Mouse (Mus musculus) testis, postnatal 10 days (tissue): ENCODE measurements at regions not wholly inside any gene's neighbourhood (a gene's known extent, or its start where the extent isn't known, plus 50 kb on each side); places are given as distances from the start of the nearest gene placed in this dataset.

Experiments used
- DNase-seq: peaks from one replicate; pipeline ENCODE4 v3.0.0; 2021; ENCODE audit warnings: low spot score

DNA sequence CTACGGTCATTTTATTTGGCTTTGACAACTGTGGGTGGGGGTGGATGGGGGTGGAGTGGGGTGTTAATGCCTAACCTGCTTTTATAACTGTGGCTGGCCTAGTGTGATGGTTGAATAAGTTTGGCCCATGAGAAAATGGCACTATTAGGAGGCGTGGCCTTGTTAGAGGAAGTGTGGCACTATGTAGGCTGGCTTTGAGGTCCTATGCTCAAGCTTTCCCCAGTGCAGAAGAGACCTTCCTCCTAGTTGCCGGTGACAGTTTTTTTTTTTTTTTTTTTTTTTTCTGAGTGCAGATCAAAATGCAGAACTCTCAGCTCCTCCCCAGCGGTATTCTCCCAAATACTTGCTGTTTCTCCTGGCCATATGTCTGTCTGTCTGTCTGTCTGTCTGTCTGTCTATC is 404.6 kb upstream of the Smim15 start:
- DNase-seq: no peak

DNA sequence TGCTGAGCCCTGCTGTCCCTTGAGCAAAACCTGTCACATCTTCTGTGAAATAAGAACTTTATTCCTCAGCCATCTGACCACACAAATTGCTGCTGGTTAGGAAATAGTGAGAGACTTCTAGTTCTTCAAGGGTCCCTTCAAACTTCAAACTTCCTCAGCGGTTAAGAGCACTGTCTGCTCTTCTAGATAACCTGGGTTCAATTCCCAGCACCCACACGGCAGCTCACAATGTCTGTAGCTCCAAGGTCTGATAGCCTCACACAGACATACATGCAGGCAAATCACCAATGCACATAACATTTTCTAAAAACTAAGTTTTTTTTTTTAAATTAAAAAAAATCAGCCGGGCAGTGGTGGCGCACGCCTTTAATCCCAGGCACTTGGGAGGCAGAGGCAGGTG is 407.0 kb upstream of the Smim15 start:
- no peak for DNase-seq

DNA sequence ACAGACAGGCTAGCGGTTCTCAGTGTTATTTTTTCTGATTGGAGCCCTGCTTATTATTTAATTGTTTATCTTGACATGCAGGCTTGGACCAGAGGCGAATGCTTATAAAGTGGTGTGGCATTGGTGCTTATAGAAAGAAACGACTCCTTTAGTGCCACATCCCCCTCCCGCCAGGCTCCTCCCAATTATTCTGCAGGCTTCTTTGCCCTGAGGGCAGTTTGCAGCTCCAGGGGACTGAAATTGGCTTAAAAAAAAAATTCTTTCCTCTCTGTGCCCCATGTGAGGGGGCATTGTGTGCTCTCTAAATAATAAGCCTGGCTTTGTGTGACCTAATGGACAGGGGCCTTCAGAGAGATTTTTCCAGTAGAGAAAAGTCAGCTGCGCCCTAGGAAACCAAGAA is 409.1 kb upstream of the Smim15 start:
- no peak for DNase-seq

DNA sequence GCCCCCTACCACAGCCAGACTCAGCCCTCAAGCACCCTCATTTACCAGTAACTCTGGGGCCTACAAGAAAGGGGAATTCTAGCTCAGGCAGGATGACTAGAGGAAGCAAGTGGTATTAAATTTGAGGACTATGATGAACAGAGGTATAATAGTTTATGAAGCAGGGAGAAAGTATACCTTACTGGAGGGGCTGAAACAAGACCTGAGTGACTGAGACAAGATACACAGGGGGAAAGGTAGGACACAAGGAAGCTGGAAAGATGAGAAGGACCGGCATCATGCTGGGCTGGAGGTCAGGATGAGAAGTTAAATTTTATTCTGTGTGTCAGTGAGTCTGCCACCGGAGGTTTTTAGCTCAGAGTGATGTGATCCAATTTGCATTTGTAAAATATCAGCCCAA is 417.2 kb upstream of the Smim15 start:
- no peak for DNase-seq

DNA sequence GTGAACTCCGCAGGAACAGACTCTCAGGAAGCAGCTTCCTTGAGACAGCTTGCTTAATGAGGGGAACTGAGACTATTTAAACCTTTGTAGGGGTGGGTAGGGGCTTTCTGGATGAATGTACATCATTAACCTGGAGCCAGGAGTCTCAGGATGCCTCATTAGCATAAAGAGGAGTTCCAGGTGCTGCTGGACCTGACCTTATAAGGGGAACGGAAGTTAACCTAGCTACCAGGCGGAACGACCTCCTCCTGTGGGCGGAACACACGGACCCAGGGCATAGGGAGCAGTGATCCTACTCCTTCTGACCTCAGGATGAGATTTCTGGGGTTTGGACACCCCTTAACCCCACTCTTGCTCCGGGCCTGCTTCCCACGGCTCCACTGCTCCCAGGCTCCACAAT is 417.6 kb upstream of the Smim15 start:
- no peak for DNase-seq

DNA sequence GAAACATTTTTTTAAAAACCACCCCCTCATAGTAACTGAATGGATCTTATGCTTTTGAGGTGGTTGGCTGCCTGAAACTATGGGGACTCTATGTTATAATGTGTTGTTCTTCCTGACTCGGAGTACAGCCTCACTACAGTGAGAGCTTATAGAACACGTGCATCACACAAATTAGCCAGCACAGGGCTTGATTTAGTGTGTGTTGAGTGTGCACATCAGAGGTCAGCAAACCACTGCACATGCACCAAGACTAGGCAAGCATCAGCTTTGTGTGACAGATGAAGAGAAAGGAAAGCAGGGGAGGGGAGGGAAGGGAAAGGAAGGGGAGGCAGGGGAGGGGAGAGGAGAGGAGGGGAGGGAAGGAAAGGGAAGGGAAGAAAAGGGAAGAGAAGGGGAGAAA is 422.9 kb upstream of the Smim15 start:
- DNase-seq: no peak

DNA sequence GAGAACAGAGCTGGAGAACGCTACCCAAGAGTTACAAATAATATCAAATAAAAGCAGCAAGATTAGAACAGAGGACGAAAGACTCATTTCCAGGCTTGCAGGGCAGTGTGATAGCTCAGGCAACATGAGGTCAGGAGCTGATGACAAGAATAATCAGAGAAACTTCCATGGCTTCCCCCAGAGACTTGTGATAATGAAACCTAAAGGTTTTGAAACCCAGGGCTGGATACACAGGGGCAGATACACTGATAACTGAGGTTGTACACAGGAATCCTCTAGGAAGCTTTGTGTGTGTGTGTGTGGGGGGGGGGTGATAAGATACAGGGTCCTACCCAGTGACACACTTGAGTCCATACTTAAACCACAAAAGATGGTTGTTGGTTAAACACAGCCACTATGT is 423.4 kb upstream of the Smim15 start:
- DNase-seq: no peak

DNA sequence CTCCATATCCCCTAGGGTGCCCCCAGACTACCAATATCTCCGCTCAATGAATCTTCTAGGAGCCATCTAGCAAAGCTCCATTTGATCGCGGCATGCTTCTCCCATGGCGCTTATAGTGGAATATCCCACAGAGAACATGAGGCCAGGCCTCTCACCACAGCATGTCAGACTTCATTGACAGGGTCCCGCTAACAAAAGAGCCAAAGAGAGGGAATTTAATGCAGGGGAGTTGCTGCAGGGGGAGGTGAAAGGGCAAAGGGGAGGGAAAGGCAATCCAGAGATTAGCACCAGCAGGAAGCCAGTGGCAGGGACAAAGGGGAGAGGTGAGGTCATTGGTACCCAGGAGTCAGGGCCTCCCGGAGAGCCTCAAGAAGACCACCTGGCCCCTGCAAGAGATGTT is 424.0 kb upstream of the Smim15 start:
- DNase-seq: no peak

DNA sequence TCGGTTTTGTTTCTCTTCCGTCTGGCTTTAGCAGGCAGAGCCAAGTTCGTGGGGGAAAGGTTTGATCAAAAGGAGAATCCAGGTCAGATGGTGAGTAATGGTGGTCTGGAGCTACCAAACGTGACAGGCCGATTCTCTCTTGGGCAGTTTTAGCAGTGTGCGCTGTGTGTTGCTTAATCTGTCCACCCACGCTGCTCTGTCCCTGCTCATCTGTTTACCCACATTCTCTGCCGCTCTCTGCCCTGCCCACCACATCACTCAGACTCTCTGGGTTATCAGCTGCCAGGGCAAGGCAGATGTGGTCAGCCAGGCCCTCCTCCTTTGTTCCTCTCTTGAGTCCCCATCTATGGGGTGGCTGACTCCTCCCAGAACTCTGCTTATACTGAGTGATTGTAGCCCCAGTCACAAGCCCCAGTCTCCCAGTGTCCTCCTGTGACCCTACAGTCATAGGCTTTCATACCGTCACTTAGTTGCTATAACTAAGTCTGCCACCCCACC is 424.8 kb upstream of the Smim15 start:
- DNase-seq: no peak

DNA sequence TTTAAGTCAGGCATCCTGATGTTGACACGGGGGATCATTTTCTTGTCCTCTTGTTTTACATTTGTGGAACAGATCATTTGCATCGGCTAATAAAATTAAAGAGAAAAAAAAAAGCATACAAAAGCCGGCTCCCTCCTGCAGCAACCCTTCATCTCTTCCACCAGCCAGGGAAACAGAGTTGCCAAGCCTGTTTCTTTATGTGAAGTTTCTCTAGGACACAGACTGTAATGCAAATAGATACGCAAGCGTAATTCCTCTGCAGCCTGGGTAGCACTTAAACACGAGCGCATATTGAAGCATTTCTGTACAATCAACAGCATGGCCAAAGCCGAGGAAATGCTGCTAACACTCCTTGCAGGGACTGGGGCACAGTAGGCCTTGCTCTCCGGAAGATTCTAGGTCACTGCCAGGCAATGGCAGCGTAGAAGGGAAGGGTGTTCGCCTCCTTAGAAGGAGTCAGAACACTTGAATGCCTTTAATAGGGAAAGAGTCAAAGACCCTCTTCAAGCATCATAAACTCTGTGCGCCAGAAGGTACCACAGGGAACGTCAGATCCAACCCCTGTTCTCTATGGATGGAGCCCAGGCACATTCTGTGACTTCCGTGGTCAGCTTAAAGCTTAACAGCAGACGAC is 425.3 kb upstream of the Smim15 start:
- DNase-seq: no peak

DNA sequence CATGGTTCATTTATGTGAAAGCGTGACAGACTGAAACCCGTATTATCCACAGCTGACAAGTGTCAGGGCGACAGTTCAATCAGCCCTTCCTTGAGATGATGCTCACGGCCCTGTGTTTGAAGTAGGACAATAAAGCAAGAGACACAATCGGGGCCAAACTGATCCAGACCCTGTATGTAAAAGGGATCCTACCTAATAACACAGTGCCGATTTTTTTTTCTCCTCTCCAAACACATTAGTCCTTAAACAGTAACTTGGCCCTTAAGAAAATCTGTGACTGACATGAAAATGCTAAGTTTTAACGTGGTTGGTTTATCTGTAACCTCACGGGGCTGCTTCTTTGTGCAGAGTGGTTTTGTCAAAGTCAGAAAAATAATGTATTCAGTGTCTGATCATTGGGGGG is 425.9 kb upstream of the Smim15 start:
- DNase-seq: no peak

DNA sequence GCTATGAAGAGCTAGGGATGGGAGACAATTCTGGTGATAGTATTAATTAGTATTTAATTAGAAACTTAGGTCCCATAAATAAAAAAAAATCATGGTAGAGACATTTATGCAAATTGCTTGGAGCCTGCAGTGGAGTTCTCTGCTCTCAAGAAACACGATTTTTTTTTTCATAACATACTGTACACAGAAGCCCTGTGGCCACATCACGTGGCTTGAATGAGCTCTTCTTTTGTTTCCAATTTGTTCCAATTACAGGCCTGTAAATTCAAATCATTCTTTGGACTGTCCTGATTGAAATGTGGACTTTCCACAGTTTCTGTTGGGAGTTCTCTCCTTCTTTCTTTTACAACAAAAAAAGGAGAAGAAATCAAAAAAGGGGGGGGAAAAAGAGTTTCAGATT is 426.7 kb upstream of the Smim15 start:
- DNase-seq: no peak

DNA sequence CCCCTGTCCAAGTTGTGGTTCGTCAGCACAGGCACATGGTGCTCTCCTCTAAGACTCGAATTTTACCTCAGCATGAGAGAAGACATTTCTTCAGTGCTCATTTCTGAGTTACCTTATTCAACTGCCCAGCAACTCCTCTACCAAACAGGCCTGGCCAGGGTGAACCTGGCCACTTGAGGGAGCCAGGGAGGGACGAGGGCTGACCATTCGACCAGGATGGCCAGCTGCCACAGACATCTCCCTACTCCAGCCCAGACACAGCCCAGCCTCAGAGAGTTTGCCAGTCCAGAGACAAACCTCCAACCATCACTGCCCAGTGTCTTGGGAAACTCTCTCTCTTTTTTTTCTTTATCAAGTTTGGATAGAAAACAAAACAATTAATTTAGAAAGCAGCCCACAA is 427.5 kb upstream of the Smim15 start:
- no peak for DNase-seq

DNA sequence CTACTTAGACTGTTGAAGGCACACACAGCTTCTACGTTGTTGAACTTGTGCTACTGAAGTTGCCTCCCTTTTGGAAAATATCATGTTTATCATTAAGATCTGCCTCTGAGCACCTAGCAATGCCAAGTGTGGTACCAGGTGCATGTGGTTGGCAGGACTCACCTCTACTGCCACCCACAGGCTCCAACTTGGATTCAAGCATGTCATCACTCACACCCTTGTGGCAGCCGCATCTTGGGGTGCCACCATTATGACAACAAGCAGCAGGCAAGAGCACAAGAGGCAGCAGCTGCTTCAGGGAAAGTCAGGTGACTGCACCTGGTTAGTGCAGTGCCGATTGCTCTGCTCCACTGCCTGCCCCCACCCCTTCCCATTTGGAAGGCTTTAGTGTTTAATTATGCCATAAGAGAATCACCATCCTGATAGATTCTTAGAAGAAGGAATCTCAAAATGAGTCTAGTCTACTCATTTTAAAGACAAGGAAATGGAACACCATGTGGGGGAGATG is 435.2 kb upstream of the Smim15 start:
- DNase-seq: no peak

DNA sequence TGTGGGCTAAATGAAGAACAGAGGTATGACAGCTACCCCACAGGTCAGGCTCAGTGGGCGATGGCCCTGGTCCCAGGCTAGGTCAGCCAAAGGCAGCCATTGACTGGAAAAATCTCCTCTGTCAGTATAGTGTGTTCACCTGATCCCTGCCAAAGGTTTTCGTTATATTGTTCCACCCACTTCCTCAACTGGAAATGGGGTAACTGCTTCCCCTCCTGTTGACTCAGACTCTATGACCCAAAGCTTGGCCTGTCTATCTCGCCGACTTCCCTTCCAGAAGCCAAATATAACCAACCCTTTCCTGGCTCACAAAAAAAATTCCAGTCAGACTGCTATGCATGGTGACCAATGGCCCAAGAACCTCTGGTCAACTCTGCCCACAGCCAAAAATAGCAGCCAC is 437.0 kb upstream of the Smim15 start:
- DNase-seq: no peak

DNA sequence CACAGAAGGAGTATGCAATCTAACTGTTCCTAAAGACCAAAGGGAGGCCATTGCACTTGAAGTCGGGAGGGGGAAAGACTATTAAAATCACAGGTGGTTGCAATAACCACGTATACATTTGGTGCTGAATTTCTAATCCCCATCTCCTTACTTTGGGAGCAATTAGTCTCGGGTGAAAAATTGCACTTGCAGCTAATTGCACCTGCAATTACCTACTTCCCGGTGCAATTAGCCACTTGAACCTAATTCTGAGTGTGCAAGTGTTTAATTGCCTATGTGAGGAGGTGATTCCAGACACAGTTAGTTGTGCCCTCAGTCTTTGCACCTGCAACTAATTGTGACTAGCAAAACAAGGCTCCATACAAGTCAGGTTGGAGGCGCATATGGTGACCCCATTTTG is 442.1 kb upstream of the Smim15 start:
- no peak for DNase-seq

DNA sequence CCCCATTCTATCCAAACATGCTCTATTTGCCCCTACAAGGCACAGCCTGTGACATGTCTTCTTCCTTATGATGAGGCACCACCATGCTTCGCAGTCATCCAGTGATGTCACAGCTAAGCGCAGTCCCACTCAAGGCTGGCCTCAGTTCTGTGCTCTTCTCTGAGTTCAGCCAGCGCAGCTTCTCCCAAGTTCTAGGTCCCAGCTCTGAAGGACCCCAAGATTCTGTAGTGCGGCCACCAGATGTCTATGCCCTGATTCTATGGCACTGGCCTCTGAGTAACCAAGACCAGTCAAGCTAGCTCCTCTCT is 443.2 kb upstream of the Smim15 start:
- no peak for DNase-seq

DNA sequence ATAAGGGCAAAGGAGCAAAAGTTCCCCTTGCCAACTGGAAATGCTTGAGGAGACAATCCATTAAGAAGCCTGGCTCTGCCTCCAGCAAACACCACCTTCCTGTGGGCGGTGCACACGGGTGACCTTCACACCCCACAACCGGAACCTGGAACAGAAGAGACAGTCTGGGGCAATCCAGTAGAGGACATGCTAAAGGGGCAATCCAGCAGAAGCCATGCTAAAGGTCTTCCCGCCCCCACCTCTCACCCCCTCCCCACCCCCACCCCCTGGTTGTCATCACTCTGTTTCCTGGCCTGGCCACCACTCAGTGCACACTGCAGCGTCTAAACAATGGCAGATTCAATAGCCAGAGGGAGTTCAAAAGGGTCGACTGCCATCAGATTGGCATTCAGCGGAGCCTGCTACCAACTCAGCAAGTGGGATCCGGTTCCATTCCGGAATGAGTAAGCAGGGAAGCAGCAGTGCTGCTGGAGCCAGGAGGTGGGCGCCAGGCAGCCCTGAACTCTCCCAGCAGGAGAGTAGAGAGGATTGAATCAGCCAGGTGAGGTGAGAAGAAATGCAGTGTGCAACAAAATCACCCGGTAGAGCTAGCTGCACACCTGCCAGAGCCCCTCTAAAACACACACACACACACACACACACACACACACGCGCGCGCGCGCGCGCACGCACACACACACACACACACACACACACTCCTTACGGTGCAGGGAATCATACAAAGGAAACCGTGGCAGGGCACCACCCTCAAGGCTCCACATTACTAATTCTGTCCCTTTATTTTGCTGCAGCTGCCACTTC is 443.7 kb upstream of the Smim15 start:
- DNase-seq: no peak

DNA sequence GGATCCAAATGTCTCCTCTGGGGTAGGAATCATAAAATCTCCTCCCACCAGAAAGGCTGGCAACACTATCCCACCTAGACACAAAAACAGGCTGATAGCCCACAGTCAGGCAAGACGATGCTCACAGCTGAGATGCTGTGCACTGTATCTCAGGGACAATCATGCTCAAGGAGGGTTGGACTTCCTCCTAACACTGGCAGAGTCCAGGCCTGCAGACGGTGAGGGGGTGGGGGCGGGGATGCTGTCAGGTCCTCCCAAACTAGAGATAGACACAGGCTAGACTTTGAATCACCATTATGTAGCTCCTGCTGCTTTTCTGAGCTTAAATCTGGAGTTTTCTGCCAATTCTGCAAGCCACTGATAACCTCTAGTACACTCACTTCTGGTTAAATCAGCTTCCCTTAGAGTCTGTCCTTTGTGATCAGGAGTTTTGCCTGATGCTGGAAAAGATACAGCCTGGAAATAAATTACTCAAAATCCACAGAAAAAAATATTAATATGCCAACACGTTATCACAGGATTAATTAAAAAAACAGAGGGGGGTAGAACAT is 445.1 kb upstream of the Smim15 start:
- DNase-seq: no peak

DNA sequence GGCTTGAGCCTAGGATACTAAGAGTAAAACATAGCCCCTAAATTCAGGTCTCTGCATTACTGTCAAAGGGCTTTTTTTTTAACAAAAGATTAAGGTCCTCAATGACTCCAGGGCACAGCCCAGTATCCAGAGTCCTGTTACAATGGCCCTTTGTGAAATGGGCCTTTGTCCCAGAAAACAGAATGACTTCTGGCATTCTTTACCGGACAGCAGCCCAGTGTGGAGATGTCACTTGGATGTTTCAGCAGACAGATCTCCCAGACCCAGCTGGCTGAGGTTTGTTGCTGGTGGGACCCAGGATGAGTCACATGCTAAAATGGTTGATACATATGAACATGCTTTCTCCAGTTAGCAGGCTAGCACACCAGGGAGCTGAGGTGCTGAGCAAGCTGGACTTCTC is 445.9 kb upstream of the Smim15 start:
- no peak for DNase-seq

DNA sequence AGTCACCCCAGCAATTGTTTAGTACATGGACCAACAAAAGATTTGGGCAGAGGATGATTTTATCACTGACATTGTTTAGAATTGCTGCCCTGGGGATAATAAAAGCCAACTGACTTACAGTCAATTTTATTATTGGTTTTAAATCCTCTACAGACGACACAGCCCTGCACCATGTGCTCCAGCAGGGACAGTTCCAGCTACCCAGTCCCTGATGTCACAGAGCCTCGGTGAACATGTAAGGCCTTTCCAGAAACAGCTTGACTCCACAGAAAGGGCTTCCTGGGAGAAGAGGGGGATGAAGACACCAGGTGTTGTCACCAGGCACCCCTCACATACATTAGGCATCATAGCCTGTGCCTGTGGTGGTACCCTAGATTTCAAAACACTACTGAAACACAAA is 447.0 kb upstream of the Smim15 start:
- no peak for DNase-seq

DNA sequence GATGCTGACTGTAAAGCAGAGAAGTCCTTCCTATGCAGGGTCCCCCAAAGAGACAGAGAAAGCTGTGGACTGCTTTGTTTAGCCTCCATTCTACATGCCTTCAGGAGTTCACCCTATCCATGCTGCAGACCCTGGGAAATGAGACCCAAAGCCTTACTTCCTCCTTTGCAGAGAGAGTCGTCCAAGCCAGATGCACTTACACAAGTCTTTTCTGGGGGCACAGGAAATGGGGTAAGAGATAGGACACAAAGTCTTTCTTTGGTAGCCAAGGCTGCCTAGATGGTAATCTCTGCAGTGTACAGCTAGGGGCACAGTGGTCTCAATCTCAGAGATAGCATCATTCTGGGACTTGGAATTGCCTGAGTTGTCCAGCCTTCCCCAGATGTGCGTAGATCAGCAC is 448.1 kb upstream of the Smim15 start:
- DNase-seq: no peak

DNA sequence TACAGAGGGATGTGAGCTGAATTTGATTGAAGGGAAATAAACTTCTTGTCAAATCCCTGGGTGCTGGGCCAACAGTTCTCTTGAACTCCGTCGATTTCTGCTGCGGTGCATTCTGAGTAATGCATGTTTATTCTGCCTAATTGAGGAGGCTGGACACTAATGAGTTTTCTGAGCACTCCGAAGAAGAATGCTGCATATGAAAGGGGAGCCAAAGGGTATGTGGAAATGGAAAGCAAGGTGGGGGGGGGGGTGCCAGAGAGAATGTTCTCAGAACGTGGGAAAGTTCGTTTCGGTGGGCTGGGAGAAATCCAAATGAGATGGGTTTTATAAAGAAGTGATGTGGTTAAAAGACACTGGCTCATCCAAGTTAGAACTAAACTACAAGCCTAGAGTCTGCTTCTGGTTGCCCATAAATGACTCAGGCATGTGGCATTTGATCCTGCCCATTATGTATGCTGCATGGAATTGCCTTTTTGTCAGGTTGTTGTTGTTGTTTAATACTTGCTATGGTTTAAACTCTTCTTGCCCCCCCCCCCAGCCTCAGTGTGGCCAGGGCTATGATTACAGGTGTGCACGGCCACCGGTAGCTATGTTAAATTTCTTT is 455.7 kb upstream of the Smim15 start:
- DNase-seq: no peak
